Mouse (Mus musculus): ENCODE measurements at regions not wholly inside any gene's neighbourhood (a gene's known extent, or its start where the extent isn't known, plus 50 kb on each side); places are given as distances from the start of the nearest gene placed in this dataset.
"Not testable (repeated sequence)": the region's sequence is repeated elsewhere in the genome, so short reads cannot be mapped to it uniquely, and the experiment has no call there.

DNA sequence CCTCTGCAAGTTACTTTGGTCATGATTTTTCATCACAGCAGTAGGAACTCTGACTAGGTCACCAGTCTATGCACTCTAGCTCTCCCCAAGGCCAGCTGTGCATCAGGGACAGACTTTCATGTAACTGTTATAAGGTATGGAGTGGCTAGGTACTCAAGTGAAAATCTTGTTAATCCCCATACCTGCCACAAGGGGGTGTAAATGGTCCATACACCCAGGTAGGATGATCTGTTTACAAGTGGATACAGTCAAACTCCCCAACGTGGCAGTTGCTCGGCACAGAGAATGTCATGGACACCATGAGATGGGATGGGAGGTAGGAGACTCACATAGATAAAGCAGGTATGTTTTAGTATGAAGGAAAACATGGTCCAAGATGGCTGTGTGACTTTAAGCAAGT lies 187.2 kb upstream of the 5730507C01Rik start:
- not testable (repeated sequence) for DNase-seq

- not testable (repeated sequence) for DNase-seq
Observed at GRCm38 (mm10) chr12:18346692-18347091, 167.6 kb upstream of the 5730507C01Rik start.

- DNase-seq = not testable (repeated sequence)
Observed at GRCm38 (mm10) chr12:18347122-18347521, 167.2 kb upstream of the 5730507C01Rik start.

GRCm38 (mm10) chr12:18387257-18387656 lies 127.1 kb upstream of the 5730507C01Rik start:
- peak; percentile 3 for DNase-seq

GRCm38 (mm10) chr12:18387821-18388220 lies 126.5 kb upstream of the 5730507C01Rik start:
- no peak for DNase-seq

Measured in liver (tissue).